Mouse (Mus musculus): ENCODE measurements around the gene Pdcd1lg2. TPM values are rescaled to one million over a fixed set of nuclear protein-coding genes. Genes with fewer than 3 reads are reported as not detected.

Gene Pdcd1lg2
- total RNA-seq, 1 experiment: not detected

DNA sequence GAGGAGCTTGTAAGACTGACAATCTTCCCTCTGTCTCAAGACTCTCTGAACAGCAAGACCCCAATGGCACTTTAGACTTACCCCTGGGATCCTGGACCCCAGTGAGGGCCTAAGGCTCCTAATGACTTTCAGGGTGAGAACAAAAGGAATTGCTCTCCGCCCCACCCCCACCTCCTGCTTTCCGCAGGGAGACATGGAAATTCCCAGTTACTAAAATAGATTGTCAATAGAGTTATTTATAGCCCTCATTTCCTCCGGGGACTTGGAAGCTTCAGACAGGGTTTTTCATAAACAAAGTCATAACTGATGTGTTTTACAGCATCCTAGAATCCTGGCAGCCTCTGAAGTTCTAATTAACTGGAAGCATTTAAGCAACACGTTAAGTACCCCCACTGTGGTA lies 59.9 kb downstream of the Pdcd1lg2 start:
- no peak for DNase-seq (ENCODE audit: low read depth, low spot score)
- Histone ChIP-seq H3K9ac (ENCODE audit: insufficient read depth, low read depth, low read length, poor library complexity, severe bottlenecking) (no peak overlapping the region), H3K4me3 (ENCODE audit: insufficient read depth in 1 of 2, low read depth in 1 of 2, low read length in 2 of 2, poor library complexity in 1 of 2, severe bottlenecking in 1 of 2) (no peak overlapping the region), H3K27ac (ENCODE audit: insufficient read depth, low read depth, low read length, poor library complexity, severe bottlenecking) (no peak overlapping the region), H3K36me3 (ENCODE audit: control insufficient read depth, insufficient read depth, low read length, poor library complexity, severe bottlenecking) (no peaks in the 10 kb centered on the region), H3K9me3 (ENCODE audit: control insufficient read depth, insufficient read depth, low read depth, low read length) (no peaks in the 10 kb centered on the region), H3K4me1 (ENCODE audit: control insufficient read depth in 2 of 2, insufficient read depth in 2 of 2, low read length in 2 of 2, poor library complexity in 1 of 2) (peaks cover 3 to 5% of the 10 kb centered on the region in 2 experiments; a peak in 1 of 4 replicates)
- no peak for TF ChIP-seq CHD2 (IDR thresholded peaks at IDR 0.05; ENCODE audit: low read depth, low read length)
- no peak for TF ChIP-seq MAFK (IDR thresholded peaks at IDR 0.05; ENCODE audit: insufficient read depth, low read depth, low read length)
- TF ChIP-seq ZC3H11A (IDR thresholded peaks at IDR 0.05; ENCODE audit: borderline replicate concordance, low read depth, low read length): no peak
- TF ChIP-seq ZNF384 (IDR thresholded peaks at IDR 0.05; ENCODE audit: low read depth, low read length): no peak
- TF ChIP-seq HCFC1 (IDR thresholded peaks at IDR 0.05; ENCODE audit: borderline replicate concordance, insufficient read depth, low read length): no peak
- in situ Hi-C loops (cut with MboI; ENCODE audit: low sequenced_read_pairs in 2 of 2, unreplicated experiment in 2 of 2): no loop called here

DNA sequence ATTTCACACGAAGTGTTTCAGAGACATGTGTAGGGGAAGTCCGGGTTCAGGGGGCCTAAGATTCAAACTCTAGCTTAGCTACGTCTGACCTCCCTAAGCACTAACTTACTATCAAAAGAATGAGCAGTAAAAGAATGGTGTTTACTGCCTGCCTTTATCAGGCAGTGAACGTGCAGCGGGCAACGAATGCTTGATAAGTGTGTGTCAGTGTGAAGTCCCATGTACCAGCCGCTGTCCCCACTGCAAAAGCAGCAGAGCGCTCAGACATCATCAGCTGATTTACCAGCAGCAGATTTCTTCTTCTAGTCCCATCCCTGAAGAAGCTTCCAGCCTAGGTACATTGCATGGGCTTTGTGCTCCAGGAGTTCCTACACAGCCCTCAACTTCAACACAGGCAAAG lies 61.7 kb downstream of the Pdcd1lg2 start:
- Histone ChIP-seq H3K4me1 (ENCODE audit: control insufficient read depth in 2 of 2, insufficient read depth in 2 of 2, low read length in 2 of 2, poor library complexity in 1 of 2) (peaks cover 3 to 5% of the 10 kb centered on the region in 2 experiments; a peak in 1 of 4 replicates), H3K27ac (ENCODE audit: insufficient read depth, low read depth, low read length, poor library complexity, severe bottlenecking) (no peak overlapping the region), H3K9me3 (ENCODE audit: control insufficient read depth, insufficient read depth, low read depth, low read length) (no peaks in the 10 kb centered on the region), H3K4me3 (ENCODE audit: insufficient read depth in 1 of 2, low read depth in 1 of 2, low read length in 2 of 2, poor library complexity in 1 of 2, severe bottlenecking in 1 of 2) (no peak overlapping the region), H3K9ac (ENCODE audit: insufficient read depth, low read depth, low read length, poor library complexity, severe bottlenecking) (no peak overlapping the region), H3K36me3 (ENCODE audit: control insufficient read depth, insufficient read depth, low read length, poor library complexity, severe bottlenecking) (no peaks in the 10 kb centered on the region)
- DNase-seq (ENCODE audit: low read depth, low spot score): no peak
- no peak for TF ChIP-seq MAFK (IDR thresholded peaks at IDR 0.05; ENCODE audit: insufficient read depth, low read depth, low read length)
- TF ChIP-seq CHD2 (IDR thresholded peaks at IDR 0.05; ENCODE audit: low read depth, low read length): no peak
- TF ChIP-seq ZNF384 (IDR thresholded peaks at IDR 0.05; ENCODE audit: low read depth, low read length): no peak
- no peak for TF ChIP-seq HCFC1 (IDR thresholded peaks at IDR 0.05; ENCODE audit: borderline replicate concordance, insufficient read depth, low read length)
- in situ Hi-C loops (cut with MboI; ENCODE audit: low sequenced_read_pairs in 2 of 2, unreplicated experiment in 2 of 2): no loop called here

DNA sequence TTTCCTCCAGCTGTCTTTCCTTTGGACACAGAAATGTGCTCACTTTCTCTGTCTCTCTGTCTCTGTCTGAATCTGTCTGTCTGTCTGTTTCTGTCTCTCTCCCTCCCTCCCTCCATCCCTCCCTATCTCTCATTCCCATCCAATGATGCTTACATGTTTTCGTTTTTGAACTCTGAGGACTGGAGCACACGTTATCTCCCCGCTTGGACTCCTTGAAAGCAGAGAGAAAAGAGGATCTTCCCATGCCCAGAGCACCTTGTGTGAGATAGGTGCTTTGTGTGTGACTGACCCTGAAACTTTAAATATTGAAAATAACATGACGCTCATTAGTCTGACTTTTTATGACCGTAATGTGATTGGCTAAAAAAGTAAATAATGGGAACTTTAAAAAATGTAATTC lies 62.2 kb downstream of the Pdcd1lg2 start:
- no peaks in the 10 kb centered on the region for H3K36me3 ChIP-seq (ENCODE audit: control insufficient read depth, insufficient read depth, low read length, poor library complexity, severe bottlenecking)
- no peak for DNase-seq (ENCODE audit: low read depth, low spot score)
- H3K27ac ChIP-seq (ENCODE audit: insufficient read depth, low read depth, low read length, poor library complexity, severe bottlenecking): no peak overlapping the region
- in situ Hi-C loops (cut with MboI; ENCODE audit: low sequenced_read_pairs in 2 of 2, unreplicated experiment in 2 of 2): no loop called here
- H3K9me3 ChIP-seq (ENCODE audit: control insufficient read depth, insufficient read depth, low read depth, low read length): no peaks in the 10 kb centered on the region
- TF ChIP-seq CHD2 (IDR thresholded peaks at IDR 0.05; ENCODE audit: low read depth, low read length): no peak
- TF ChIP-seq ZNF384 (IDR thresholded peaks at IDR 0.05; ENCODE audit: low read depth, low read length): no peak
- TF ChIP-seq MAFK (IDR thresholded peaks at IDR 0.05; ENCODE audit: insufficient read depth, low read depth, low read length): no peak
- no peak for TF ChIP-seq ZC3H11A (IDR thresholded peaks at IDR 0.05; ENCODE audit: borderline replicate concordance, low read depth, low read length)
- no peak for TF ChIP-seq HCFC1 (IDR thresholded peaks at IDR 0.05; ENCODE audit: borderline replicate concordance, insufficient read depth, low read length)
- peaks cover 3 to 5% of the 10 kb centered on the region in 2 experiments; a peak in 1 of 4 replicates for H3K4me1 ChIP-seq (ENCODE audit: control insufficient read depth in 2 of 2, insufficient read depth in 2 of 2, low read length in 2 of 2, poor library complexity in 1 of 2)
- H3K4me3 ChIP-seq (ENCODE audit: insufficient read depth in 1 of 2, low read depth in 1 of 2, low read length in 2 of 2, poor library complexity in 1 of 2, severe bottlenecking in 1 of 2): no peak overlapping the region
- no peak overlapping the region for H3K9ac ChIP-seq (ENCODE audit: insufficient read depth, low read depth, low read length, poor library complexity, severe bottlenecking)

DNA sequence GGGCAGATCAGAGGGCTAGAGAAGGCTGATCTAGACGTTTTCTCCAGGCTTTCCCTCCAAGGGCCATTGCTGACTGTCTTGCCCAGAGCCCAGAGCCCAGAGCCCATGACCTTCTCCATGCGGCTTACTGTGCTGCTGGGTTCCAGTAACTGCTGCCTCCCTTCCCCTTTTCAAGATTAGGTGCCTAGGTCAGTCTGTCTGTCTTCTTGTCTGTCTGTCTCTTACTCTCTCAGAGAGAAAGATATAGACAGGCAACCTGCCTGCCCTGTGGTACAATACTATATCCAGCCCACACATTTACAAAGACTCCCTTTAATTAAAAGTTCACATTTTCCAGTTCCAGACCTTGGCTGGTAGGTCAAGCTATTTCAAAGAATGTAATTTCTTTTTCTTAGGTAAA lies 64.1 kb downstream of the Pdcd1lg2 start:
- Histone ChIP-seq H3K4me1 (ENCODE audit: control insufficient read depth in 2 of 2, insufficient read depth in 2 of 2, low read length in 2 of 2, poor library complexity in 1 of 2) (peaks cover 3% of the 10 kb centered on the region in 2 experiments; a peak in 1 of 4 replicates), H3K9me3 (ENCODE audit: control insufficient read depth, insufficient read depth, low read depth, low read length) (no peaks in the 10 kb centered on the region), H3K4me3 (ENCODE audit: insufficient read depth in 1 of 2, low read depth in 1 of 2, low read length in 2 of 2, poor library complexity in 1 of 2, severe bottlenecking in 1 of 2) (no peak overlapping the region), H3K9ac (ENCODE audit: insufficient read depth, low read depth, low read length, poor library complexity, severe bottlenecking) (no peak overlapping the region), H3K36me3 (ENCODE audit: control insufficient read depth, insufficient read depth, low read length, poor library complexity, severe bottlenecking) (no peaks in the 10 kb centered on the region), H3K27ac (ENCODE audit: insufficient read depth, low read depth, low read length, poor library complexity, severe bottlenecking) (0 out of 2 replicates have a peak overlapping the region, but pooled peaks have one; percentile 36)
- TF ChIP-seq MAFK (IDR thresholded peaks at IDR 0.05; ENCODE audit: insufficient read depth, low read depth, low read length): no peak
- TF ChIP-seq HCFC1 (IDR thresholded peaks at IDR 0.05; ENCODE audit: borderline replicate concordance, insufficient read depth, low read length): no peak
- TF ChIP-seq ZC3H11A (IDR thresholded peaks at IDR 0.05; ENCODE audit: borderline replicate concordance, low read depth, low read length): no peak
- no peak for TF ChIP-seq ZNF384 (IDR thresholded peaks at IDR 0.05; ENCODE audit: low read depth, low read length)
- TF ChIP-seq CHD2 (IDR thresholded peaks at IDR 0.05; ENCODE audit: low read depth, low read length): no peak
- in situ Hi-C loops (cut with MboI; ENCODE audit: low sequenced_read_pairs in 2 of 2, unreplicated experiment in 2 of 2): no loop called here
- no peak for DNase-seq (ENCODE audit: low read depth, low spot score)

DNA sequence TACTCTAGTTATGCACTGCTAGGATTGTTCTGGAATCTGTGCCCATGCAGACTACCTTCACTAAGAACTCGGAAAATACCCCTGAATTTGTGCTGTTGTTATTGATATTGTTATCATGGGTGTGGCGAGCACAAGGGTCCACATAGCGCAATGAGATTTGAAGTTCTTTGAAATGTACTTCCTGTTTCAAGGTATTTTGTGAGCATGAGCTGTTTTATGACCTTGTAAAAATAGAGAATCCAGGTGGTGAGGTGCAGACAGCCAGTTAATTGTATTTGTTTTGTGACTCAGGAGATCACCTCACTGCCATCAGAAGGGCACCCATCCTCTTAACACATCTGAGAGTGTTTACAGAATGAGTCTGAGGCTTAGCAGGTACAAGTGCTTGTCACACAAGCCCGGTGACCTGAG lies 64.5 kb downstream of the Pdcd1lg2 start:
- no peaks in the 10 kb centered on the region for H3K36me3 ChIP-seq (ENCODE audit: control insufficient read depth, insufficient read depth, low read length, poor library complexity, severe bottlenecking)
- no peak overlapping the region for H3K27ac ChIP-seq (ENCODE audit: insufficient read depth, low read depth, low read length, poor library complexity, severe bottlenecking)

More for the DNA sequence above, 64.5 kb downstream of the Pdcd1lg2 start:
- in situ Hi-C loops (cut with MboI; ENCODE audit: low sequenced_read_pairs in 2 of 2, unreplicated experiment in 2 of 2): no loop called here
- no peak for DNase-seq (ENCODE audit: low read depth, low spot score)
- no peak overlapping the region for H3K9ac ChIP-seq (ENCODE audit: insufficient read depth, low read depth, low read length, poor library complexity, severe bottlenecking)
- peaks cover 3% of the 10 kb centered on the region in 2 experiments; a peak in 1 of 4 replicates for H3K4me1 ChIP-seq (ENCODE audit: control insufficient read depth in 2 of 2, insufficient read depth in 2 of 2, low read length in 2 of 2, poor library complexity in 1 of 2)
- no peaks in the 10 kb centered on the region for H3K9me3 ChIP-seq (ENCODE audit: control insufficient read depth, insufficient read depth, low read depth, low read length)
- no peak overlapping the region for H3K4me3 ChIP-seq (ENCODE audit: insufficient read depth in 1 of 2, low read depth in 1 of 2, low read length in 2 of 2, poor library complexity in 1 of 2, severe bottlenecking in 1 of 2)
- no peak for TF ChIP-seq CHD2 (IDR thresholded peaks at IDR 0.05; ENCODE audit: low read depth, low read length)
- TF ChIP-seq MAFK (IDR thresholded peaks at IDR 0.05; ENCODE audit: insufficient read depth, low read depth, low read length): no peak
- TF ChIP-seq ZNF384 (IDR thresholded peaks at IDR 0.05; ENCODE audit: low read depth, low read length): no peak
- TF ChIP-seq ZC3H11A (IDR thresholded peaks at IDR 0.05; ENCODE audit: borderline replicate concordance, low read depth, low read length): no peak
- no peak for TF ChIP-seq HCFC1 (IDR thresholded peaks at IDR 0.05; ENCODE audit: borderline replicate concordance, insufficient read depth, low read length)

All from ES-E14 (cell line).